Mouse (Mus musculus) left cerebral cortex, postnatal 4 days (tissue): ENCODE measurements around the gene Iqcm. TPM values are rescaled to one million over a fixed set of nuclear protein-coding genes. Genes with fewer than 3 reads are reported as not detected.
A peak's percentile ranks its signal among the peaks of the same experiment; 100 is the strongest.
"Not testable (repeated sequence)": the region's sequence is repeated elsewhere in the genome, so short reads cannot be mapped to it uniquely, and the experiment has no call there.

Source experiments
- DNase-seq: peaks from one replicate; pipeline ENCODE4 v3.0.0-alpha.2; 2022
- intact Hi-C: fragments of 180-260 bp; cut with DNase I; formaldehyde crosslinking; loops from one replicate; pipeline ENCODE4 v1.15.1; 2025
- total RNA-seq, 2 experiments: library from RNA; stranded (reverse); gene quantifications; 2 replicates each; pipeline ENCODE4 v1.2.3; 2021

Iqcm gene
- total RNA-seq, result under 1 TPM; 0.20 to 0.36 TPM

GRCm38 (mm10) chr8:75448394-75448793 lies at the start of gene Iqcm:
Gene Iqcm (plus strand): TSS chr8:75448694.
- intact Hi-C loops, result no loop called here
- DNase-seq, result no peak

DNA sequence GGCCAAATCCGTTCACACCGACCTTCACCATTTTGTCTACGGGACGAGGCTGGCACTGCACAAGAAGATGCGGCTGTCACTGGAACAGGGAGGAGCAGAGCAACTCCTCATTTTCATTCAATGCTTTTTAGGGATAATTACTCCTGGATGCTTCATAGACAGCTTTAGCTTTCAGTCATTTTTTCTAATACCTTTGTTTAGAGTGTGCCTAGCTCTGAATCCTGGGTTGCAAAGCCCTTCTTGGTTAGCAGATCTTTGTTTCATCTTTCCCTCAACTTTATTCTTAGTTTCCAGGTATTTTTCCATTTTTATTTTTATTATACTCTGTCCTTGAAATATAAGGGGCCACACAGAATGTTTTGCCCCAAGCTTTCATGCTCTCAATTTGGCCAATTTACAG lies 42.0 kb upstream of the Iqcm start, which contains the start of gene Gm10358:
Gm10358 (minus strand) TSS at position 101 of the 400 bp plus-strand sequence.
- intact Hi-C loops, result no loop called here

DNA sequence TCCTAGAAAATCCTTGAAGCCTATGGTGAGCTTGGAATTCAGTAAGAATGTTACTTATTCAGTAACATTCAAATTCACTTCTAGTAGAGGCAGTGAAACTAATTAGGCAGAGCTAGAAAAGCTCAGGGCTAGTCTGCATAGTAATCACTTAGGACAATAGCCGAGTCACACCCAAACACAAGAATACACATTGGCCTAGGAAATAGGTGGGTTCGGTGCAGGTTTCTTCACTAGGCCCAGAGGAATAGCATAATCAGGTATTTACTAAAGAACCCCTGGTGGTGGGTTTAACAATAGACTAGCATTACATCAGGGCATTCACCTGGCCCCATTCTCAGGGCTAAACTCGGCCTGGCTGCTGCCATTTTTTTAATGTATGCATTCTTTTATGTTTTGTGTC lies 32.8 kb upstream of the Iqcm start:
- DNase-seq, intact Hi-C loops: not testable (repeated sequence)

More for the DNA sequence above, 42.0 kb upstream of the Iqcm start, which contains the start of gene Gm10358:
- DNase-seq, result no peak

- intact Hi-C loops, result no loop called here
- no peak for DNase-seq
Measured at GRCm38 (mm10) chr8:75476756-75477155, 28.3 kb downstream of the Iqcm start.

- intact Hi-C loops, result no loop called here
- no peak for DNase-seq
Measured at GRCm38 (mm10) chr8:75489035-75489678, 40.7 kb downstream of the Iqcm start.

DNA sequence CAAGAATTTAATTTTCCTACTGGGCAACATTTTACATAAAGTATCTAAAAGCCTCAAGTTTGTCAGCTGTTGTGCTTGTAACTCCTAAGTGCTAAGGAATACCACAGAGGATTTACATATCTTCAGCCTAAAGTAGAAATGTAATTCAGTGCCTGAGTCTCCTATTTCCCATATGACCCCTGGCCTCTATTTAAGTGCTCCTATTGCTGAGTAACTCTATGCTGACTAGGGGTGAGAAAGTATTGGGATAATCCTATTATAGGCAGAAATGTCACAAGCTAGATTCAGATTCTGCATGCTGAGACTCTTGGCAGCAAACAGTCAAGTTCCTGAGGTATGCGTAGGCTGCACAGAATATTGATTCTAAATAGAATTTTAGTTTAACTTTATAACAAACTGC lies 60.8 kb downstream of the Iqcm start:
- intact Hi-C loops, result no loop called here
- DNase-seq, result no peak

GRCm38 (mm10) chr8:75513786-75514185 lies 65.3 kb downstream of the Iqcm start:
- intact Hi-C loops, result no loop called here

GRCm38 (mm10) chr8:75549284-75549683 lies 100.8 kb downstream of the Iqcm start:
- no peak for DNase-seq
- intact Hi-C loops, result no loop called here

More at GRCm38 (mm10) chr8:75513786-75514185, 65.3 kb downstream of the Iqcm start:
- DNase-seq, result no peak

DNA sequence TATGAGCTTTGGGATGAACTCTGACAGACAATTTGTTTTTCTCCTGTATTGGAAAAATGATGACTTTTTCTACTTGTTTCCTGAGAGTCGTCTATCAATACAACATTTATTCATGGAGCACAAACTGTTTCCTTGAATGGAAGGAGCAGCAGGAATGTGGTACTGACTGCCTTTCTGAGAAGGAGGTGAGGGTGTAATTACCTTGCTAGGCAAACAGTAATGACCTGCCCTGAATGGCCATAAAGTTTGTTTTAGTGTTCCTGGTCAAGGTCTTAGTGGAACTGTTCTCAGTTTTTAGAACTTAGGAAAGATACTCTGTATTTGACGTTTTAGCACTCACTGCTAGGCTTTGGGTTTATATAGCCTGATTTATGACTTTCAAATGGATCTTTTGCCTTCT lies 147.8 kb downstream of the Iqcm start:
- intact Hi-C loops, result no loop called here
- no peak for DNase-seq

GRCm38 (mm10) chr8:75642958-75643357 lies 194.5 kb downstream of the Iqcm start:
- DNase-seq, result no peak
- intact Hi-C loops, result no loop called here

DNA sequence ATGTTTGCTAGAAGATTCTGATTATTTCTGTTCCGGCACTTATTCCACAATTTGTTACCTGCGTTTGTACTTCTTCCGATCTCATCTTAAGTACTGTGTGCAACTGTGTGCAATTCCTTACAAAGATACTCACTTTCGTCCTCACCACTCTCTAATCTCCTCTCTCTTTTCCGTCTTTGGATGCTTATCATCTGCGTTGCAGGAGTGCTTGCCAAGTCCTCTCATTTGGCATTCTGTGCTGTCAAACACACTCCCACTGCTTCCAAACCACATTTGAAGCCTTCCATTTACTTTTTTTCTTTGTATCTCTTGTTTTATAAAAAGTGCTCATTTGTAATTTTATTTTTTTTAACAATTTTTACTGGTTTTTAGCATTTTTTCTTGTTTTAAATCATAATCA lies 210.8 kb downstream of the Iqcm start:
- intact Hi-C loops, result no loop called here
- DNase-seq, result no peak

DNA sequence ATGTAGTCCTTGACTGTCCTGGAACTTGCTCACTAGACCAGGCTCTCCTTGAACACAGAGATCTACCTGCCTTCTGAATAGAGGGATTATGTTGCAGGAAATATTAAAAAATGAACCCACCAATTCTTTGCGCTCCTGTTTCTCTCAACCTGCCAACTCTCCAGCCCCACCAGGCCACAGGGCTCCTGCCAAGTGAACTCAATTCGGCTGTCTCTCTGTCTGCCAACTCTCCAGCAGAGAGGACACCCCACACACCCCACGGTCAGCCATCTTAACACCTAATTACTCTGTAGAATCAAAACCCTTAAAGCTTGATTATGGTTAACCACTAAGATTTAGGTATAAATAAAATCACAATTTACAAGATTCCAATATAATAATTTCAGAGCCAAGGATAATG lies 298.1 kb downstream of the Iqcm start:
- intact Hi-C loops, result no loop called here

GRCm38 (mm10) chr8:75755596-75755995 lies 307.1 kb downstream of the Iqcm start:
- no peak for DNase-seq
- intact Hi-C loops, result no loop called here

More for the DNA sequence above, 298.1 kb downstream of the Iqcm start:
- DNase-seq, result peak; percentile 4

- intact Hi-C loops, result no loop called here
- no peak for DNase-seq
Measured at GRCm38 (mm10) chr8:75828468-75829132, 380.1 kb downstream of the Iqcm start.

- DNase-seq, result no peak
Measured at GRCm38 (mm10) chr8:75835245-75835644, 386.8 kb downstream of the Iqcm start.

GRCm38 (mm10) chr8:75917603-75918344 lies 469.3 kb downstream of the Iqcm start:
- intact Hi-C loops, result no loop called here
- DNase-seq, result peak; percentile 40

More at GRCm38 (mm10) chr8:75835245-75835644, 386.8 kb downstream of the Iqcm start:
- intact Hi-C loops, result no loop called here

DNA sequence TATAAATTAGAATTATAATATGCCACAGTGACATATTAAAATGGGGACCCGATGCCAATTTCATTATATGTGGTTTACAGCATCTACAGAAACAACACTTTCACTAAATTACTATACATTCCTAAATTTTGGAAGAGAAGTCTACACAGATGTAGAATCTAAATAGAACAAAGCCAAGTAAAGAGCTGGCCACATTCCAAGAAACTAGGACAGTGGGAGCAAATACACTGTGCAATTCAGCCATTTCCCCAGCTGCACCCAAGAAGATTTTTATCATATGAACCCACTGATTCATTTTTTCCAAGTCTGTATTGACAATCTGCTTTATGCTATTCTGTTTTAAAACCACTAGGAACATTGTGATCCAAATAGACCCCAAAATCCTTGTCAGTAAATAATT lies 500.7 kb downstream of the Iqcm start:
- intact Hi-C loops, result no loop called here
- no peak for DNase-seq

DNA sequence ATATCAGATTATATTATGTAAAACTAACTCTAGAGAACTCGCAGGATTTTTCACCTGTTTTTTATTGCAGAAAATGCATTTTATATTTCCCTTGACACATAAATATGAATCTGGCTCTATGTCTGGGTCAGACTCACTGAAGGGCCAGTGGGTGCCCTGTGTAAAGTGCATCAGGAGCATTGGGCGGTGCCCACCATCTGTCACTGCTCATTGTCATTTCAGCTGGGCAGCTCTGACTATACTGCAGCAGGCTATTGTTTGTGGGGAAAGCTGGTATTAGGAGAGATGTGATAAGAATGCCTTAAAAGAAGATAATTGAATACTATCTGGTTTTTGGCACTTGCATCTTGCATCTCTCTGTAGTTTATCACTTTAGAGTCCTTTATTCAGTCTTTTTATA lies 507.5 kb downstream of the Iqcm start:
- DNase-seq, result no peak

GRCm38 (mm10) chr8:76018501-76018900 lies 570.0 kb downstream of the Iqcm start:
- no peak for DNase-seq
- intact Hi-C loops, result no loop called here

More for the DNA sequence above, 507.5 kb downstream of the Iqcm start:
- intact Hi-C loops, result no loop called here
